Comparison of ENCODE assay signal across 8 mouse cellular contexts in the genomic region with DNA sequence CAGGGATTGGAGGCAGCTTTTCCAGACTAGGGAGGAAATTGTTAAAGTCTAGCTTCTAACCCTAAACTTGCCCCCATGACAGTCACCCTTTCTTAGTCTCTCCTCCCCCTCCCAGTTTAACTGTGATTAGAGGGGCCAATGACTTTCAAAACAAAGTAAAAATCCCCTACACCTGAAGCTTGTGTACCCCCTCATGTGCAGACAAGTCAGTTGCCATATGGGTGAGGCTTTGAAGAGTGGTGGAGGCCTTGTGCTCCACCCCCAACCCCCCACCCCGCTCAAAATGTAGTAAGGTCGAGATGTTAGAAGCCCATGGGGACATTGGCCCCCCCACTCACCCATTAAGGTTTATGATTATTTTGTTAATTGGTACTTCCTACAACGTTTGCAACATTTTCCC. TPM values are rescaled to one million over a fixed set of nuclear protein-coding genes. Genes with fewer than 3 reads are reported as not detected.
A peak's percentile ranks its signal among the peaks of the same experiment; 100 is the strongest.
DNase-seq lines count a peak whose midpoint lies in the region; ATAC-seq and TF ChIP-seq lines count a peak whose summit lies in the region.

No protein-coding gene starts in this region.

- no peaks in the 10 kb centered on the region for H3K9me3 ChIP-seq in lung, embryonic 16.5 days (ENCODE audit: control insufficient read depth, low read length)
- no peaks in the 10 kb centered on the region for H3K9me3 ChIP-seq in forebrain, embryonic 11.5 days (ENCODE audit: control insufficient read depth, low read length)
- no peaks in the 10 kb centered on the region for H3K9me3 ChIP-seq in limb, embryonic 11.5 days (ENCODE audit: control insufficient read depth, low read length)

- no peak for ATAC-seq in lung, embryonic 16.5 days (ENCODE audit: low read depth)
- ATAC-seq in forebrain, embryonic 11.5 days (replicated peaks; ENCODE audit: low FRiP score), result no peak
- ATAC-seq in limb, embryonic 11.5 days (ENCODE audit: insufficient number of reproducible peaks, low FRiP score, low TSS enrichment, low read depth), result no peak

- H3K36me3 ChIP-seq in lung, embryonic 16.5 days (ENCODE audit: control insufficient read depth, insufficient read depth, low read length), result no peaks in the 10 kb centered on the region; the same call in none of the 2 replicates
- H3K36me3 ChIP-seq in forebrain, embryonic 11.5 days (ENCODE audit: control insufficient read depth, insufficient read depth, low read length), result no peaks in the 10 kb centered on the region
- peaks cover 2% of the 10 kb centered on the region; the same call in 1 of the 2 replicates for H3K36me3 ChIP-seq in limb, embryonic 11.5 days (ENCODE audit: control insufficient read depth, insufficient read depth, low read length)

- TF ChIP-seq POLR2A in olfactory bulb, adult 2 months (IDR thresholded peaks at IDR 0.05; ENCODE audit: insufficient read depth, low read depth, low read length), result no peak

- H3K27ac ChIP-seq in lung, embryonic 16.5 days (ENCODE audit: low read length), result peak overlapping the region; percentile 87
- H3K27ac ChIP-seq in forebrain, embryonic 11.5 days (ENCODE audit: low read depth, low read length), result no peak overlapping the region
- no peak overlapping the region for H3K27ac ChIP-seq in limb, embryonic 11.5 days (replicated peaks; ENCODE audit: low read depth, low read length)
- 0 out of 2 replicates have a peak overlapping the region, but pooled peaks have one; percentile 74 for H3K27ac ChIP-seq in olfactory bulb, adult 2 months (ENCODE audit: insufficient read depth, low read depth, low read length)

- TF ChIP-seq CTCF in olfactory bulb, adult 2 months (IDR thresholded peaks at IDR 0.05; ENCODE audit: insufficient read depth, low read depth, low read length), result no peak

- H3K27me3 ChIP-seq in lung, embryonic 16.5 days (ENCODE audit: control insufficient read depth, insufficient read depth, low read depth, low read length), result no peaks in the 10 kb centered on the region
- no peaks in the 10 kb centered on the region; the same call in 1 of the 2 replicates for H3K27me3 ChIP-seq in forebrain, embryonic 11.5 days (ENCODE audit: control insufficient read depth, insufficient read depth, low read length)
- H3K27me3 ChIP-seq in limb, embryonic 11.5 days (ENCODE audit: control insufficient read depth, insufficient read depth, low read length), result no peaks in the 10 kb centered on the region

- WGBS in lung, embryonic 16.5 days, result 23% methylated on average over 3 of the region's 3 CpGs
- 10% methylated on average over 3 of the region's 3 CpGs for WGBS in forebrain, embryonic 11.5 days
- WGBS in limb, embryonic 11.5 days, result 7% methylated on average over 3 of the region's 3 CpGs
- WGBS in olfactory bulb, adult 2 months, result 27% methylated on average over 3 of the region's 3 CpGs

- H3K4me2 ChIP-seq in lung, embryonic 16.5 days (ENCODE audit: low read depth, low read length), result peak overlapping the region; percentile 97
- peak overlapping the region; percentile 81 for H3K4me2 ChIP-seq in forebrain, embryonic 11.5 days (ENCODE audit: low read depth, low read length, severe bottlenecking)
- peak overlapping the region; percentile 92 for H3K4me2 ChIP-seq in limb, embryonic 11.5 days (ENCODE audit: low read depth, severe bottlenecking)

- peak overlapping the region; percentile 98 for H3K9ac ChIP-seq in lung, embryonic 16.5 days (ENCODE audit: low read length)
- peak overlapping the region; percentile 87; the same call in 1 of the 2 replicates for H3K9ac ChIP-seq in forebrain, embryonic 11.5 days (ENCODE audit: low read length)
- peak overlapping the region; percentile 50 for H3K9ac ChIP-seq in limb, embryonic 11.5 days (ENCODE audit: low read length)

- peaks cover 10% of the 10 kb centered on the region for H3K4me1 ChIP-seq in lung, embryonic 16.5 days (replicated peaks; ENCODE audit: control insufficient read depth, insufficient read depth, low read length)
- peaks cover 2% of the 10 kb centered on the region; the same call in 1 of the 2 replicates for H3K4me1 ChIP-seq in forebrain, embryonic 11.5 days (replicated peaks; ENCODE audit: control insufficient read depth, insufficient read depth, low read length)
- H3K4me1 ChIP-seq in limb, embryonic 11.5 days (ENCODE audit: control insufficient read depth, insufficient read depth, low read length), result peaks cover 10% of the 10 kb centered on the region; the same call in 1 of the 2 replicates
- peaks cover 24% of the 10 kb centered on the region for H3K4me1 ChIP-seq in olfactory bulb, adult 2 months (ENCODE audit: control insufficient read depth, insufficient read depth, low read length)

- peak overlapping the region; percentile 89 for H3K4me3 ChIP-seq in lung, embryonic 16.5 days (ENCODE audit: low read length)
- peak overlapping the region; percentile 62 for H3K4me3 ChIP-seq in forebrain, embryonic 11.5 days (ENCODE audit: low read depth, low read length)
- peak overlapping the region; percentile 63 for H3K4me3 ChIP-seq in limb, embryonic 11.5 days (ENCODE audit: low read depth, low read length)
- H3K4me3 ChIP-seq in olfactory bulb, adult 2 months (ENCODE audit: insufficient read depth, low read depth, low read length), result peak overlapping the region; percentile 64

- DNase-seq in lung, postnatal 10 days, result no peak
- peak; percentile 54 for DNase-seq in forebrain, embryonic 11.5 days (ENCODE audit: low spot score)
- DNase-seq in limb, embryonic 11.5 days (ENCODE audit: low spot score), result no peak
- no peak for DNase-seq in adrenal gland, adult (ENCODE audit: inconsistent age in 2 of 2, low spot score in 1 of 2)
- DNase-seq in T-cell, adult 2 months (ENCODE audit: low spot score), result no peak
- no peak for DNase-seq in cerebellum, postnatal 10 days

RNA-seq across cellular contexts. Expression of a gene that starts 1.5 kb away (rescaled TPM):
- 8.8 and 9.7 TPM in 2 replicates for polyA plus RNA-seq in lung, embryonic 16.5 days (2015; fragmentation: Nextera tagmentation; extraction: Ambion mirVana)
- polyA plus RNA-seq in forebrain, embryonic 11.5 days (2014; fragmentation: Nextera tagmentation; extraction: Ambion mirVana), result 2.9 and 3.3 TPM in 2 replicates
- 2.6 and 3.6 TPM in 2 replicates for polyA plus RNA-seq in limb, embryonic 11.5 days (2014; fragmentation: Nextera tagmentation; extraction: Ambion mirVana)
- 99.3 TPM in 1 of 2 replicates, not detected in the other for polyA plus RNA-seq in olfactory bulb, adult 2 months (2012; ENCODE audit: insufficient read depth, insufficient read length, low replicate concordance, missing spikeins)

Comparison
In these comparisons a context has a peak if more than half of its experiments do, and no peak if none do; other contexts are left out.
1. H3K27ac ChIP-seq: peak in lung, embryonic 16.5 days (single experiment) and olfactory bulb, adult 2 months (single experiment); none in forebrain, embryonic 11.5 days (single experiment) and limb, embryonic 11.5 days (single experiment).
2. Peak in every context shown above with its lines, with median percentiles within 50 percentile points of each other: H3K4me2 ChIP-seq, H3K4me3 ChIP-seq and H3K9ac ChIP-seq.